Mouse (Mus musculus) small intestine, adult 2 months (tissue): ENCODE measurements around the gene Bin2.

Source experiments
- CTCF ChIP-seq: fragments of 200-500 bp; IDR thresholded peaks from 2 replicates; pipeline ENCODE4 v1.5.1; 2012; ENCODE audit warnings: low read depth, mild to moderate bottlenecking, control low read depth, inconsistent platforms, low read length, moderate library complexity, mixed read lengths; ENCODE audit not compliant: insufficient replicate concordance, insufficient read length; ENCODE audit errors: extremely low read depth
- POLR2A ChIP-seq: fragments of 200-500 bp; IDR thresholded peaks from 2 replicates; pipeline ENCODE4 v1.6.1; 2012; ENCODE audit warnings: low read depth, mild to moderate bottlenecking, control low read depth, inconsistent platforms, low read length, moderate library complexity

- TF ChIP-seq CTCF, result no peak
- TF ChIP-seq POLR2A, result no peak
These were observed 9.2 kb upstream of the Bin2 start for GRCm38 (mm10) chr15:100678581-100678980.
